Mouse (Mus musculus): ENCODE measurements at regions not wholly inside any gene's neighbourhood (a gene's known extent, or its start where the extent isn't known, plus 50 kb on each side); places are given as distances from the start of the nearest gene placed in this dataset.

- TF ChIP-seq CTCF (IDR thresholded peaks at IDR 0.05; ENCODE audit: low read depth, low read length) (no peak), GATA1 (IDR thresholded peaks at IDR 0.05; ENCODE audit: borderline replicate concordance, low read length) (no peak)
These were observed 80.3 kb upstream of the Mbnl2 start for GRCm38 (mm10) chr14:120195218-120195617.

Measured in G1E (cell line).